Mouse (Mus musculus) MEL-GATA-1-ER (cell line): ENCODE measurements around the gene Arhgef10l.

Experiments
- DNase-seq: peaks from one replicate; pipeline ENCODE4 v3.0.0-alpha.2; 2012; ENCODE audit warnings: low read depth; ENCODE audit errors: extremely low read depth

Arhgef10l gene

GRCm38 (mm10) chr4:140529735-140530134 is 136.1 kb downstream of the Arhgef10l start:
- no peak for DNase-seq

DNA sequence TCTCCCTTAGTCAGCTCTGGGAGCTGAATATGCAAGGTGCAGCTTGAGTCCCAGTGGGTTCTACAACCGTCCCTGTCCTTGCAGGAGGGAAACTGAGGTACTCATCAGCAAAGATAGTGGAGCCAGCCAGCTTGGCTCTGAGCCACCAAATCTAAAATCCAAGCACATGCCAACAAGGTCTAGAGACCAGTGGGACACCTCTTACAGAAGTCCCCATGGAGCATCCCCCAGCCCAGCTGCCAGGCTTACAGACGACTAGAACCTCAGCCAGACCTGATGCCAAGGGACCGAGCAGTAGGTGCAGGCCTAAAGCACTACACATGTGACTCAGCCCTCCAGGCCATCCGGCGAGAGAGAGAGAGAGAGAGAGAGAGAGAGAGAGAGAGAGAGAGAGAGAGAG is 137.4 kb downstream of the Arhgef10l start:
- DNase-seq = no peak

- no peak for DNase-seq
Observed at GRCm38 (mm10) chr4:140525674-140526177, 140.1 kb downstream of the Arhgef10l start.

DNA sequence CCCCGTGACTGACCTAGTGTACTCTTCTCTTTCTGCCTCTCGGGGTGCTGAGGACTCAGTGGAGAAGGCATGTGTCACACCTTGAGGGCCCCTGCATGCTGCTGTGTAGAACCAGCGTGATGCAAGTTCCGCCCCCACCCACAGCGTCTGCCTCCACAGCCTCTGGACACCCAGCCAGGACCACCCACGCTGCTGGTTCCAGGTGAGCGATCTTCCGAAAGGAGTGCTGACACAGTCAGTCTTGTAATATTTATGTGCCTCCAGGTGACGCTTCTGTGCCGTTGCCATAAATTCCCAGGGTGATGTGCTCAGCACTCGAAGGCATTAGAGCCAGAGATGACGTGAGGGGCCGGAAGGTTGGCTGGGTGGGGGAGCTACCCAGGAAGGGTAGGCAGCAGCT is 140.9 kb downstream of the Arhgef10l start:
- no peak for DNase-seq

DNA sequence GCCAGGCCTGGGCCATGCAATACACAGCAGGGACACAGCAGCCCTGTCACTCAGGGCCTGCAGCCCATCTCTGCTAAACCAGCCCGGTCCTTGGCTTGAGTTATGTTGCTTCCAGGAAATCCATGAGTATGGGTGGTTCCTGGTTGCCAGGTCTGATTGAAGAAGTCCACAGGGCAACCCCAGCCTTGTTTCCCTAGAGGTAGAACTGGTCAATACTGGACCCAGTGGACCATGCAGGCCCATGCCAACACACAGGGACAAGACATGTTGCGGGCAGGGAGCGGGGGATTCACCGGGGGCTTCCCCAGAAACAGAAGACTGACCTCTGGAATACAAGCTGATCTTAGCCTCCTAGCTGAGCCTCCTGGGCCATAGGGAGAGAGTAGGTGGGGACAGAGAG is 142.9 kb downstream of the Arhgef10l start:
- DNase-seq = no peak

- DNase-seq = no peak
Observed at GRCm38 (mm10) chr4:140520719-140521118, 145.1 kb downstream of the Arhgef10l start.

DNA sequence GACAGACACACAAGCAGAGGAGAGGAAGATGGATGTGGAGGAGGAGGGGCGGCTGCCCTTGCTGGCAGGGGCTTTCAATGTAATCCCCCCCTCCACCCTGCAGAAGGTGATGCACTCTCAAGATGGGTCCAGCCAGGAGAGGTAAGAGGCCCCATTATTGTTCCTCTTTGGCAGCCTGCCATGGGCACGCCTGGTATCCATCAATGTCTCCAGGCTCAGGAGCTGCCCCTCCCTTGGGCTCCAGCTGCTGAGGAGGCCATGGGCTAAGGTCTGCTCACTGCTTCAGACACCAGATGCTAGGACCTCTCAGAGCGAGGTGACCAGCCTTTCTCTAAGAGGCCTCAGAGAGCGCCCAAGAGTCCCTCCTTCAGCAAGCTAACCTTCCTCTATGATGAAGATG is 152.0 kb downstream of the Arhgef10l start:
- no peak for DNase-seq

GRCm38 (mm10) chr4:140509856-140510255 is 156.0 kb downstream of the Arhgef10l start:
- no peak for DNase-seq

GRCm38 (mm10) chr4:140507172-140507714 is 158.6 kb downstream of the Arhgef10l start:
- peak; percentile 14 for DNase-seq

DNA sequence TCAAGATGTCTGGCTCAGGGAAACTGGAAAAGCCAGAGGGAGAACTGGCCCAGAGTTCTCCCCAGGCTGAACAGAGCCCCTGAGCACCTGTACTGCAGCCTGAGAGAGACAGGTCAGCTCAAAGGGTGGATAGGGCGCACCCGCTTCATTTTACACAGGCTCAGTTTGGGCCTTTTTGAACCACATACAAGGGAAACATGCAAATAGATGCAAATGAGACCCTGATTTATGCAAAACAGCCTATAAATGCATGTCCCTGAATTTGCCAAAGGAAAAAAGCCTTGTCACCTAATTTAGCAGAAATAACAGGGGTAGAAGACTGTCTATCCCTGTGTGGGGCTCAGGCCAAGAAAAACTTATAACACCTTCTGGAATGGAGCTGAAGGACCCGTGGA is 160.2 kb downstream of the Arhgef10l start:
- DNase-seq = no peak

GRCm38 (mm10) chr4:140504921-140505607 is 160.7 kb downstream of the Arhgef10l start:
- DNase-seq = no peak

- no peak for DNase-seq
Observed at GRCm38 (mm10) chr4:140504067-140504913, 161.5 kb downstream of the Arhgef10l start.

DNA sequence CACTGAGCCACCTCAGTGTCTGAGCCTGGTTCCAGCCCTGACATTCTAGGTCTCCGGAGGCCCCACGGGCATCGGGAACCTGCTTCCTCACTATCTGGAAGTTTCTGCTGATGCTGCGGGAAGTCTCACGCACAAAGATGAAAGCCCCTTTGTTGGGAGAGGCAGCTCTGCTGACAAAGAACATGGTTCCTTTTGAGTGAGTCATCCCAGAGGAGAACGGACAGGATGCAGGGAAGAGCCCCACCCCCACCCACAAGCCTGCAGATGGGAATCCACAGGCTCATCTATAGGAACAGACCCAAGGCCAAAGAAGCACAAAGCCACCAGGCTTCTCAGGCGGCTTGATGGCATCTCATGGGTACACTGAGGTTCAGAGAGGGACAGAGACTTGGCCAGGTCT is 165.0 kb downstream of the Arhgef10l start:
- DNase-seq = no peak

DNA sequence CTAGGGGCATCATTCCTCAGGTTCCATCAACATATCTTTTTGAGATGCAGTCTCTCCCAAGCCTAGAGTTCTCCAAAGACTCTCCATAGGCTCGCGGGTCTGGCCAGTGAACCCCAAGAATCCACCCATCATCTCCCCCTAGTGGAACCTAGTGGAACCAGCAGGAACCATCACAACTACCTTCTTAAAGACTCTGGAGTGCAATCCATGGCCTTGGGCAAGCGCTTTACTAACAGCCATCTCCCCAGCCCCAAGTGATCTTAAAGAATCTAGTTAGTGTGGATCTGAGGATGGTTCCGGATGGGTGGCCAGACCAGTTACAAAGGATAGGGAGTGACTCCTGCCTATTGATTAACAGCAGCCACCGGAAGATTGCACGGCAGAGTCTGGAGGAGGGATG is 166.2 kb downstream of the Arhgef10l start:
- no peak for DNase-seq

- no peak for DNase-seq
Observed at GRCm38 (mm10) chr4:140497169-140497568, 168.6 kb downstream of the Arhgef10l start.

DNA sequence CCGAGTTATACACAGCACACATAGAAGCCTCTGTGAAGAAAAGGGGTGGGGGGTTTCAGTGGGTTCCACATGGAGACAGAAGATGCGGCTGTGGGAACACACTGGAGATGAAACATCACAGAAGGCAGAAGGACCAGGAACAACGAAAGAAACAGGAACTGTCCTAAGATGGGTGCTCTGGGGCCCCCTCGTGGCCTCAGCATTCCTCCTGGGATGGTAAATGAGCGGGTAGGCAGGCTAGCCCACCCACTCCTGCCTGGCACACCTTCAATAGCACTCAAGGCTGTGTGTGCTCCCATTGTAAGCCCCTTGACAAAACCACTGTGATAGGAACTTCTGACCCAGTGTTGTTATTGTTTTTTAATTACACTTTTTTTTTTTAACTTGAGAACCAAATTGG is 174.3 kb downstream of the Arhgef10l start:
- no peak for DNase-seq

DNA sequence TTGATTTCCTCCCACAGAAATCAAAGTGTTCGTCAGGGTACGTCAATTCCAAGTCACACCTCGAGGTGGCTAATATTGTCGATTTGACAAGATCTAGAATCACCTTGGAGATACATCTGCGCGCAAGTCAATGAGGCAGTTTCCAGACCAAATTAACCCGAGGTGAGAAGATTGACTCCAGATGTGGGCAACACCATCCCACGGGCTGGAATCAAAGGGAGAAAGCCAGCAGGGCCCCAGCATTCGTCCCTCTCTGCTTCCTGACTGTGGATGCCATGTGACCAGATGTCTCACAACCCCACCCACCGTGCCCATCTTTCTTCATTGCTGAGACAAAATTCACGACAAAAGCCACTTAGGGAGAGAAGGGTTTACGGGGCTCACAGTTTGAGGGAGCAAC is 180.4 kb downstream of the Arhgef10l start:
- no peak for DNase-seq

GRCm38 (mm10) chr4:140483134-140483533 is 182.7 kb downstream of the Arhgef10l start:
- no peak for DNase-seq

- no peak for DNase-seq
Observed at GRCm38 (mm10) chr4:140480369-140481067, 185.3 kb downstream of the Arhgef10l start.

DNA sequence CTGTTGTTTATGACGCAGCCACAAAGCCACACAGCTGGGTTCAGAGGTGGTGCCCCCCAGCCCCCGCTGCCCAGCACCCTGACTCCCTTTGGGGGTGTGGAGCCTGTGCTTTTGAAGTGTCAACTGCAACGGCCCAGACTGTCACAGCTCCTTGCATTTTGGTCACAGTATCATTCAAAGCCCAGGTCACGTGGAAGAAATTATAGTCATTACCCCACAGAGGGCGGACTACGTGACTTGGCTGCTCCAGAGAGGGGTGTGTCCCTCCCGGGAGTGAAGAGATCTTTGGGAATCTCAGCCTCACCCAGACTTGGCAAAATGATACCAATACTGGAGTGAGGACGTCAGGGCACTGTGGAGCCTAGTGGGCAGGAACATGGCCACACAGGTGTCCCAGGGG is 190.6 kb downstream of the Arhgef10l start:
- no peak for DNase-seq

DNA sequence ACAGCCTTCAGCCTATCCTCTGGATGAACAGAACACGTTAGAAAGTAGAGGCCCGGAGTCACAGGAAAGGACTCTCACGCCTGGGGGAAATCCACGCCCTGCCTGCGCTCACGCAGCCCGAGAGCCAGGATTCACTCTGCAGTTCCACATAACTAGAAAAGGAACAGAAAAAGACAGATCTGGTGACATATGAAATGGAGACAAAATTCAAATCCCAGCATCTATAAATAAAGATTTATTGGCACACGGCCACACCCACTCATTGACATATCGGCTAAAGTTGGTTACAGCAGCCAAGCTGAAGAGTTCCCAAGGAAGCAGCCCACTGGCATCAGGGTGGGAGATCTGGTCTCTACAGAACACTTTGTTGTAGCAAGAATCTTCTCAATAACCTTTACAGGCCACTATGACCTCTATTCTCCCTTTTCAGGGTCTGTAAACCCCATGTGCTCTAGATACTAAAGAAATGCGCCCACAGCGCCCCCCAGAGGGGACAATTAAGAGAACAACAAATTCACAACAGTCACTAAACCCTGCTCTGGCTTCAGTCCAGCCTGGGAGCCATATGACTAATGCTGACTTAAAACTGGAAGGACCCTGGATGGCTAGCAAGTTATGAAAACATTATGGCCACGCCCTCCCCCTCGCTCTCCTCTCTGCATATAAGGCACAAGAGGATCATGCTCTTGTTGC is 195.9 kb downstream of the Arhgef10l start:
- DNase-seq = no peak
